Mouse (Mus musculus): ENCODE measurements around the gene Usp4.

The Usp4 gene

GRCm38 (mm10) chr9:108428384-108428783 lies 80.7 kb downstream of the Usp4 start, which contains the start of gene Ccdc36:
Gene Ccdc36 (minus strand): TSS chr9:108428484.
- DNase-seq, result no peak

- no peak for DNase-seq
Observed at GRCm38 (mm10) chr9:108431431-108432067, 83.9 kb downstream of the Usp4 start.

- no peak for DNase-seq
Observed at GRCm38 (mm10) chr9:108436182-108436581, 88.5 kb downstream of the Usp4 start, which contains the start of gene BC048562. Gene BC048562 (plus strand): TSS chr9:108436482.

DNA sequence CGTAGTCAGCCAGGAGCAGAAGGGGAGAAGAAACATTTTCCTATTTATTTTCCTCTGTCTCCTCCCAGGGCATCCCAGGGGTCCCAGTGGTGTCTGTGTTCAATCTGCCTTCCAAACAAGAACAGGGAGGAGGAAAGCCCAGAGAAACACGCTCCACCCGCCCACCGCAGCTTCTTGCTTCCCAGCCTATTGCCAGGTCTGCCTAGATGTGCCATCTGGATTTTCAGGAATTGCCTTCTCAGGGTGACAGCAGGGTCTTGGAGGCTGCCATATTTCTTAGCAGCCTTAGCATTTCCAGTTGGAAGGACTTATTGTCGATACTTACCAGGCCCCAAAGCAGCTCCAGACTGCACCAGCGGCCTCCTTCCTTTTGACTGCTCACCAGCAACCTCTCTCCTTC lies 91.5 kb downstream of the Usp4 start:
- DNase-seq, result no peak

- no peak for DNase-seq
Observed at GRCm38 (mm10) chr9:108440485-108440884, 92.8 kb downstream of the Usp4 start.

DNA sequence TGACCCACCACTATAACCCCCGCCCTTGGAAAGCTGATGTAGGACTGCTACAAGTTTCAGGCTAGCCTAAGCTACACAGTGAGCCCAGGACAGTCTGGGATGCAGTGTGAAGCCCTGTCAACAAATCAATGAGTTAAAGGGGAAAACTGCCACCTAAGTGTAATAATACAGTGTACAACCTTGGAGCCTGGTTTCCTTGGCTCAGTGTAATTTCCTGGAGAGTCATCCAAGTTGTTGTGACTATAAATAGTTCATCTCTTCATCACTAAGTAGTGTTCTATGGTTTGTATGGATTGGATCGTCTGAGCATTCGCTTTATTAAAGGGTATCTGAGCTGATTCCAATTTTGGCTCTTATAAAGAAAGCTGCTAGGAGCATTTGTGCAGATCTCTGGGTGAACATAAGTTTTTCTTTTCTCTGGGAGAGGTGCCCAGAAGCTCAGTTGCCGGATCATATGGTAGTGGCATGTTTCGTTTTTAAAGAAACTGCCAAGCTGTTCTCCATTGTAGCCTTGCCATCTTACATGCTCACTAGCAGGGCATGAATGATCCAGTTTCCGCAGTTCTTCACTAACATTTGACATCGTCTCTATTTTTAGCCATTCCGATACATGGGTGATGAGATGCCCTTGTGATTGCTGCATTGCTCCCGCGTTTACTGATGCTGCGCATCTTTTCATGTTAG lies 93.7 kb downstream of the Usp4 start:
- no peak for DNase-seq
